Mouse (Mus musculus) bone marrow, adult 2 months (tissue): ENCODE measurements around the gene Cers1.

Experiments used
- CTCF ChIP-seq: fragments of 200-500 bp; IDR thresholded peaks from 2 replicates; pipeline ENCODE4 v1.5.1; 2011; ENCODE audit warnings: low read length, control low read depth; ENCODE audit not compliant: control insufficient read depth, insufficient read depth
- POLR2A ChIP-seq: fragments of 200-500 bp; IDR thresholded peaks from 2 replicates; pipeline ENCODE4 v1.6.1; 2011; ENCODE audit warnings: low read depth, mild to moderate bottlenecking, control low read depth, low read length, borderline replicate concordance; ENCODE audit not compliant: control insufficient read depth

DNA sequence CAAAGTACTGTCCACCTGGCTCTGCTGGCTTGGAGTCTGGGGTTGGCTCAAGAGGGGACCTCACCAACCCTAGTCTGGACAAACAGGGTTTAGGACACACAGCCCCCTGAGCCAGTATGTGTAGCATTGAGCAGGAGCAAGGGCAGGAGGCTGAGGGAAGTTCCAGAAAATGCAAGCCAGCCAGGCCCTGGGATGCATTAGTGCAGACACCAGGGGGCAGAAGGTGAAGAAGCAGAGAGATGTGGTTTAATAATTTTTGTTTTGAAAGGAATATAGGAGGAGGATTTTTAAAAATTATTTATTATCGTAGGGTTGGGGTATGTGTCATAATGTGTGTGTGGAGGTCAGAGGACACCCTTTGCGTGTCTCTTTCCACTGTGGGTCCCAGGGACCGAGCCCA is 8.1 kb downstream of the Cers1 start:
- TF ChIP-seq POLR2A, result no peak
- TF ChIP-seq CTCF, result no peak
